Mouse (Mus musculus): ENCODE results near the gene Jaml.
A peak's percentile ranks its signal among the peaks of the same experiment; 100 is the strongest.

Jaml gene

DNA sequence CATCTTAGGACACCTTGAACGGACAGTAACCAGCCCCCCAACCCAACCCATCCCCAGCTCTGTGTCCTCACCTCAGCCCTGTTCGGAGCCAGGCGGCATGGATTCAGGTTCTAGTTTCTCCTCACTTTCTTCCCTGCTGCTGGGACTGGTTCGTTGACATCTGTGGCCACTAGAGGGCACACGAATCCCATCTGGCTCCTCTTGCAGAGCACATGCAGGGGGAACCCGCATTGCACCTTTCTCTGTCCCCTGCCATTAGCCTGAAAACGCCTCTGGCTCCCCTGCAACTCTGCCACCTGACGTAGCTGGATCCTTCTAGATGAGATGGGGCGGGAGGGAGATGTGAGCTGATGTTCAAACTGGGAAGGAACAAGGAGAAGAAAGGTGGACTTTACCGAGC is 42.8 kb downstream of the Jaml start:
- peak; percentile 82 for DNase-seq (ENCODE audit: low read depth, low spot score)

DNA sequence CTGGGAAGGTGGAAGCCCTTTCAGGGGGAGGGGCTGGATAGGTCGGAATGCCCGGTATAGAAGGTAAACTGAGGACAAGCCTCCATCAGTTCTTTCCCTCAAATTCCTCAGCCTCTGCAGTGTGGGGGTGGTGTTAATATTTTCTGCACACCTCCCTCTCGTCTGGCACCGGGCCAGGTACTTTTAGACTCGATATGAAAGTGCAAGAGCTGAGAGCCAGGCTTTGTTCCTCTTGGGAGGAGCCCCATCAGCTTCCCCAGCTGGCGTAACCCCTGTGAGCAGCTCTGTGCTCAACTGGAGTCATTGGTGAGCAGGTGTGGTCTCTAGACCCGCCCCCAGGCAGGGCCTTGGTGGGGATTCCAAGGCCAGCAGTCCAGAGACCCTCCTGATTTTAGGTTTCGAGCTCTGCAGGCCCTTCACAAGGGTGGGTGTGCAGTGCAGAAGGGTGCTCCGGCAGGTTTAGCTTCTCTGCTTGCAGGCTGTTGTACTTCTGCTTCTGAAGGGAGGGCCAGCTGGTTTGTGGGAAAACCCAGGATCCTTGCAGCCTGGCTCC is 43.3 kb downstream of the Jaml start:
- DNase-seq (ENCODE audit: low read depth, low spot score): no peak

GRCm38 (mm10) chr9:45125211-45125610 is 46.2 kb downstream of the Jaml start:
- DNase-seq (ENCODE audit: low read depth, low spot score): no peak

- no peak for DNase-seq (ENCODE audit: low read depth, low spot score)
Observed at GRCm38 (mm10) chr9:45126941-45127340, 48.0 kb downstream of the Jaml start.

DNA sequence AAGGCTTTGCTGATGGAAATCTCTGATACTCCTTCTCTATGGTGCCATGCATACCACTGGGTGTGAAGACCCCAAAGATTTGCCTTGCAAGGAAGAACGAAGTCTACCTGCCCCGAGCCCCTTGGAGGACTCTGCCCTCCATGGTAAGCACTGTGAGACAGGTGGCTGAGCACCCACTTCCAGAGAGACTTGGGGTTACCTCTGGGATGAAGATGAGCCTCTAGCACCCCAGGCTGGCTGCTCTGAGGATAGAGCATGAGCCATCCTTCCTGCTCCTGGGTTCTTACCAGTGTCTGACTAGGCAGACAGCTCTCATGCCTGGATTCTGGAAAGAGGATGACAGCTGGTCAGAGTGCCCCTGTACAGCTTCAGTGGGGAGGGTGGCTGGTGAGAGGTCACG is 51.1 kb downstream of the Jaml start:
- no peak for DNase-seq (ENCODE audit: low read depth, low spot score)

DNA sequence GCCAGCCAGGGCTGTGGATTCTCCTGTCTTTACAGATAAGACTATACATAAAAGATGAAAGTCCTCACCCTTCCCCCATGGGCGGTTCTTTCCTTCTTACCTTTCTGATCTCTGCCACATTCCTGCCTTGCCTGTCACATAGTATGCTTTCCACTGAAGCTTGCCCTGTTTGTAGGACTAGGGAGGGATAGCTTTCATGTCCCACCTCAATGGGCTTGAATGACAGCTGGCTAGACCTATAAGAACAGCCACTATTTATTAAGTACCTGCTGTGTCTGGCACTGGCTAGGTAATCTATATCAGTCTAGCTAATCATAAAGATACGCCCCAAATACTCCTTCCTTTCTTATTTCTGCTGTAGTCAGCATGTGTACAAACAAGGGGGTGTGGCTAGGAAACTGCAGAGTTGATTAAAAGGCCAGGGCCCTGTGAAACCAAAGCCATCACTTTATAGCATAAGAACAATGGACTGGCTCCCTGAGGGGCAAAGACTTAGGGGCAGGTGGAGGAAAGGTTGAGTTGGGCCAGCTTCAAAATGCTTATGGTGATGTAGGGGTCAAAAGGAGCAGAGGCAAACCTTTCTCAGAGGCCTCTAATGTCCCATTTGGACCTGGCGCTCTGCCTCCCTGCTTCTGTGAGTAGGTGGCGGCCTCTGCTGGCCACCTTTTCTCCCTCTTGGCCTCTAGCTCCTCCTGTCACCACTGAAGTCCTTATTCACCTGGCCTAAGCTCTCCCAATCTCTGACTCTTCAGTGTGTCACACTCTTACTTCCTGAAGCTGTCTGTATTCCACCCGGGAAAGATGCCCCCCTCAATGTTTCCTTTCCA is 54.7 kb downstream of the Jaml start:
- peak; percentile 43 for DNase-seq (ENCODE audit: low read depth, low spot score)

- peak; percentile 34 for DNase-seq (ENCODE audit: low read depth, low spot score)
Observed at GRCm38 (mm10) chr9:45136442-45137169, 57.6 kb downstream of the Jaml start.

GRCm38 (mm10) chr9:45138191-45139032 is 59.4 kb downstream of the Jaml start, which contains the start of gene Scn4b:
Gene Scn4b (plus strand): TSS chr9:45138395.
- peak; percentile 53 for DNase-seq (ENCODE audit: low read depth, low spot score)

GRCm38 (mm10) chr9:45139082-45139481 is 60.1 kb downstream of the Jaml start:
- no peak for DNase-seq (ENCODE audit: low read depth, low spot score)

- no peak for DNase-seq (ENCODE audit: low read depth, low spot score)
Observed at GRCm38 (mm10) chr9:45140945-45141344, 62.0 kb downstream of the Jaml start.

GRCm38 (mm10) chr9:45142686-45143085 is 63.7 kb downstream of the Jaml start:
- DNase-seq (ENCODE audit: low read depth, low spot score): no peak

GRCm38 (mm10) chr9:45145533-45146266 is 66.7 kb downstream of the Jaml start:
- peak; percentile 59 for DNase-seq (ENCODE audit: low read depth, low spot score)

GRCm38 (mm10) chr9:45146267-45146597 is 67.2 kb downstream of the Jaml start:
- peak; percentile 76 for DNase-seq (ENCODE audit: low read depth, low spot score)

DNA sequence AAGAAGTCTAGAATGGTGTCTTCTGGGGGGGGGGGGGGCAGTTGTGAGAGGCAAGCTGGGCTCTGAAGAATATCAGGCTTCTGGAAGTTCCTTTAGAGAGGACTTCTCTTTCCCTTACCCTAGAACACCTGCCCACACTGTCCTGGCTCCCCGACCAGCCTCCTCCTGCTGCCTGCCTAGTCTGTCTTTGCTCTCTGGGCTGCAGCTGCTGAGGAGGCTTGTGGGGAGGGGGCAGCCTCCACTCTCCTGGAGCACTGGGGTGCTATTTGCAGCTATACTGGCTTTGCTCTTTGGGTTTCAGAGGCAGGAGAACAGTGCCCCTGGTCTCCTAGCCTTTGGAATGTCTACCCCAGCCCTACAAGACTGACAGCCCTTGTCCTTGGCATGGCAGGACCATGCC is 72.0 kb downstream of the Jaml start:
- DNase-seq (ENCODE audit: low read depth, low spot score): no peak

DNA sequence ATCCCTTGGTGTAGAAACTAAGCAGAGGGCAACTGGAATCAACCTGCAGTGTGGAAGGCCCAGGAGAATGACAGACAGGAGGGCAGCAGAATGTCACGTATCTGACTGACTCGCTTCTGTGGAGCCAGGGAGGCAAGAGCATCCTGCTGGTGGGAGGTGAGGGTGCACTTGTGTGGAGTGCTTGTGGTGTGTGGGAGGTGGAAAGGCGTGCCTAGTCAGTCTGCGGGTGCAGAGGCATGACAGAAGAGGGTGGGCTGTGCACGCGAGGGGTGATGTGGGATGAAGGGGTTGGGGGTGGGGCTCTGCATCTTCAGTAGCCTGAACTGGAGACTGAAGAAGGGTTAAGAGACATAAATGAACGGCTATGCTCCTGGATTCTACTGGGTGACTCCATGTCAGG is 74.4 kb downstream of the Jaml start:
- no peak for DNase-seq (ENCODE audit: low read depth, low spot score)
